Mouse (Mus musculus) induced T-regulatory cell, adult 2 months (primary cell): ENCODE results near the gene Tial1.

ENCODE experiments used
- DNase-seq: peaks from one replicate; pipeline ENCODE4 v3.0.0-alpha.2; 2012; ENCODE audit warnings: low read depth

The Tial1 gene

GRCm38 (mm10) chr7:128461285-128462215 is at the start of gene Tial1:
Gene Tial1 (minus strand): TSS chr7:128461717.
- DNase-seq = peak; percentile 97

- DNase-seq = no peak
These were observed 42.6 kb upstream of the Tial1 start for GRCm38 (mm10) chr7:128504091-128504490.

DNA sequence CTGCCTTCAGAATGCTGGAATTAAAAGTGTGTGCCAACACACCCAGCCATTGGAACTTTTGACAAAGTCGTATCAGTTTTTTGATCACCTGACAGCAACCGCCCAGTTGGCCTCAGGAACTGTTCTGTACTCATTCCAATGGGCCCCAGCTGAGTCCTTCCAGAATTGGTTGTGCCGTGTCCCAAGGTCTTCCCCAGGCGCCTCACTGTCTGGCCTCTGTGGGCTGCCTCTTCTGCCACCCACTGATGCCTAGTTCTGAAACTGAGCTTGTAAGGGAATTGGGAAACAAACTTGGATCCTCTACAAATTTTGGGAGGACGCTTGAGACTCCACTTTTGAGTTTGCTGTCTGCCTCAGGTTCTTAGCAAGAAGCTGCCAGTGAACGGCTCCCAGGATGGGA is 38.3 kb upstream of the Tial1 start:
- DNase-seq = no peak

DNA sequence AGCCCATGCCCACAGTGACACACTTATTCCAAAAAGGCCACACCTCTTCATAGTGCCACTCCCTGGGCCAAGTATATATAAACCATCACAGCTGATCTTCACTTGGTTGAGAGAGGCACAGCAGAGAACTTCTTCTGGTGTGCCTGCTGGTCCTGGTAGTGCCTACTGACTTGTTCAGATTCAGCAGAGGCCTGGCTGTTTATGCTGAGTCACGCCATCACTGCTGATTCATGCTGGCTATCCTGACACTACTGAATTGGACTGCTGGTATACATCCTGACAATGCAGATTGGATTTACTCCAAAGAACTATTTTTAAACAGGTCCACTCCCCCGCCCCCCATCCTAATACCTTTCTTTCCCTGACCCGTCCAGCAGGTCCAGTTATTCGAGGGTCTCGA is 33.0 kb upstream of the Tial1 start:
- DNase-seq = no peak

- no peak for DNase-seq
These were observed 27.5 kb upstream of the Tial1 start for GRCm38 (mm10) chr7:128488986-128489385.

GRCm38 (mm10) chr7:128474322-128474721 is 12.8 kb upstream of the Tial1 start:
- DNase-seq = peak; percentile 56

GRCm38 (mm10) chr7:128462406-128462805 is 889 bp upstream of the Tial1 start:
- DNase-seq = peak; percentile 38

DNA sequence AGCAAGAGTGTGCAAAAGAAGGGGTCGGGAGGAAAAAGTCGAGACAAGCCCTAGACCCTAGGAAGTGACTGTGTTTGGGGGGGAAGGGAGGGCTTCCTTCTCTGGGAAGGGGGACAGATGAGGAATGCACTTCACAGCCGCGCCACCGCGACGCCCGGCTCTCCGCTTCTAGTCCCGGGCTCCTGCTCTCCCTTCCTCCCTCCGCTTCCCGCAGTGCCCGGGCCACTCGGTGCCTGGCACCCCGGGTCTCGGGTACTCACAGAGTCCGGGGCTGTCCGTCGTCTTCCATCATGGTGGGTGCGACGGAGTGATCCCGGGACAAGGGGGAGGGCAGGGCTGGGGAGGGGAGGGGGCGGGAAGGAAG is 670 bp downstream of the Tial1 start:
- no peak for DNase-seq

DNA sequence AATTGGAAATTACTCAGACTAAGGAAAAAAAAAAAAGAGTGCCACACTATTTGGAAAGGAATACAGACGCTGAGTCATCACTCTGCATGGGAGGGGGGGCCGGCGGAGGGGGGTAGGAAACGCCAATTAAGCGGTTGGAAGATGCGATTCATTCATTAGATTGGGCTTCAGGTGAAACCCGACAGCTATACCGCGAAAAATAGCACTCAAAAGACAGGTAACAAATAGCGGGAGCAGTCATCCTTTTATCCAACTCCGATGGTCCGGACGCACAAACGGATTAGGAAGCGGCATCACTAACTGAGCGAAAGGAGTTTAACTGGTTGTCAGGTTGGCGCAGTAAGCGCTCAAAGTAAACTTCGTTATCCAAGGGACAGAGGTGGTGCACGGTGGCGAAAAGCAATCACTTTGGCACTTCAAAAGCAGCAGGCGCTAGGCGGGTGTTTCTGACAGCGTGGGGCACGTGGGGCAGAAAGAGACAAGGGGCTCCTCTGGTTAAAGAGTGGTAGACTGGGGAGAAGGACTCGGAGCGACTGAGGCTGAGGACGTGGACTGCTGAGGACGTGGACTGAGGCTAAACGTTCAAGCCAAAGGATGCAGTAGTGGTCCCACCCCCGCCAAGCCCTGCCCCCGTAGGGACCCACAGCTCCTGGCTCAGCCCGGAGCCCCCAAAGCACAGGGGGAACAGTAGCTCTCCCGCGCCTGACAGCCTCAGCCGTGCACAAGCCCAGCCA is 1.2 kb downstream of the Tial1 start:
- peak; percentile 68 for DNase-seq

DNA sequence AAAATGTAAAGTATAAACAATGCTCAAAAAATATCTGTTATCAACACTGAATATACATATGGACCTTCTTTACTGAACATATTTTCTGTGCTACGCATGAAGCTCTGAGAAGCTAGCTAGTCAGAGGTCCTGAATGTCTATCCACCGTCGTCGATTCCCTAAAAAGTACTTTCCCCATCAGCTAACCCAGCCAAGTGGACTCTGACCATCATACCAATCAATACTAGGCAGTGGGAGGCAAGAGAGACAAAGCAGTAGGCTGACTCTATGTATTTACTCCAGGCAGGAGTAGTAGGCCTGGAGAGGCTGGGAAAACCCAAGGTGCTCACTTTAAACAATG is 1.8 kb downstream of the Tial1 start:
- no peak for DNase-seq

DNA sequence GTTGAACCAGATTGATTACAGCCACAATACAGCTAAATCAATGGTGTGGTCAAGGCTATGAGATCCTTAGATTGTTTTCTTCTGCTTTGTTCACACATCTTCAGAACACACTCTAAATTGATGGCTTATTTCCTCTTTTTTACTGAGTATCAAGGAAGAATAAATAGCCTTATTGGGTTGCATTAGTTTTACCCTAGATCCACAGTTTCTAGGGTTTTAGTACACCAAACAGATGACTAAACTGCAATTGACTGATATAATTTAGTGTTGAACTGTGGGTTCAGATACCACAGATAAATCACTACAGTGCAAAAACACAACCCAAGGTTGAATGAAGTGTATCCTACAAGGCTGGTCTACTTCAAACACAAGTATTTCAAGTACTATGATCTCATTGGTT is 3.5 kb downstream of the Tial1 start:
- DNase-seq = no peak

DNA sequence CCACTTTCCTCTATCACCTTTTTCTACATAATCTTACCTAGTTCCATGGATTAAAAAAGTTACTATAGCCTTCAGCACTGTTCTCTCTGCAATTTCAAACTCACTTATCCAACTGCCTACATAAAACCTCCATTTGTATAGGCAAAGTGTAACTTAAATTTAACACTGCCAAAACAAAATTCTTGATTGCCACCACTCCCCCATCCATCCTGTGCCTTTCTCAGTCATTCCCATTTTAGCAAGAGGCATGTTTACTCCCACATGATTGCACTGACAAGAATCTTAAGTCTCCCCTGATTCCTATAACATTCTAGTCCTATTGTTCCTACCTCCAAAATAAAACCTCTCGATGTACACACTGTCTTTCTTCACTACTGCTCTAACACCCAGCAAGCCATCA is 8.8 kb downstream of the Tial1 start:
- DNase-seq = no peak

- no peak for DNase-seq
These were observed 20.9 kb downstream of the Tial1 start for GRCm38 (mm10) chr7:128440584-128440983.

GRCm38 (mm10) chr7:128439251-128439650 is 22.3 kb downstream of the Tial1 start:
- no peak for DNase-seq

DNA sequence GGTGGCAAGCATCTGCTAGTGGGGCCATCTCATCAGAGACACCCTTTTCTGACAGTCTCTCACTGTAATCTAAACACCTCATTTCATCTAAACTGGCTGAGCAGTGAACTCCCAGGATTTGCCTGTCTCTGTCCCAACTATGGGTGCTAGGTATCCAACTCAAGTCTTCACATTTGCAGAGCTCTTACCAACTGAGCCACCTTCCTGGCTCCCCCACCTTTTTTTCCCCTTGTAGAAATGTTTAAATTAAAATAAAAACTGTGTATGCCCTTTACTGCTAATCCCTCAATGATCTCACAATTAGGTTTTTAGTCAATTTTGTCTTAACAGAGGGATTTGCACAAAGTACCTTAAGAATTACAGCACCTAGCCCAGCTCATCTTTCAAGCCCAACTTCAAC is 23.4 kb downstream of the Tial1 start:
- no peak for DNase-seq

- no peak for DNase-seq
These were observed 28.3 kb downstream of the Tial1 start for GRCm38 (mm10) chr7:128433213-128433612.

DNA sequence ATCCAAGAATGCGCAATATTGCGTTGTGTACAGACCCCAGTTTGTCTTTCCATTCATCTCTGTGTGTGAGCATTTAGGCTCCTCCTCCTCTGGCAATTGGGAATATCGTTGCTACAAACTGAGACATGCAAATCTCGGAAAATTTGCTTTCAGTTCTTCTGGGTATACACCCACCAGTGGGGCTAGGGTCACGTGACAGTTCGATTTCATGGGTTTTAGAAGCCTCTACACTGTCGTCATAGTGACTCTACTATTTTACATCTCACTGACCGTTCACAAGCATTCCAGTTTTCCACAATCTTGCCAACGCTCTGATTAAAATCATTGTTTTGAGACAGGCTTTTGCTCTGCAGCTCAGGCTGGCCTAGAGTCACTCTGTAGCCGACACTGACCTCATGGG is 28.9 kb downstream of the Tial1 start:
- DNase-seq = no peak

- DNase-seq = no peak
These were observed 39.0 kb downstream of the Tial1 start for GRCm38 (mm10) chr7:128422491-128422890.

DNA sequence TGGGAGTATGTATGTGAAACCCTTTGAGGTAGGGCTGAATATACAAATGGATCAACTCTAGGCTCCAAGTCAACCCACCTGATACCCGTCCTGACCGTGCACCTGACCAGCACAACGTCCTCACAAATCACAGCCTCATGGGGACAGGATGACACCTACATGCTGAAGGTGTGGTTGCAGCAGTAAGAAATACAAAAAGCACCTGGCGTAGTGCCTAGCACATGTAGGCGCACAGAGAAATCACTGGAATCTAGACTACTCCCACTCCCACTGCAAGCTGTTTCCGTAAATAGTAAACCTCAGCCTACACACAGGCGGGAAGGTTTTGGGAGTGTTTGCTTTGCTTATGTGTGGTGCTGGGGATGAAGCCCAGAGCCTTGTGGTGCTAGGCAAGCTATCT is 39.8 kb downstream of the Tial1 start:
- no peak for DNase-seq

DNA sequence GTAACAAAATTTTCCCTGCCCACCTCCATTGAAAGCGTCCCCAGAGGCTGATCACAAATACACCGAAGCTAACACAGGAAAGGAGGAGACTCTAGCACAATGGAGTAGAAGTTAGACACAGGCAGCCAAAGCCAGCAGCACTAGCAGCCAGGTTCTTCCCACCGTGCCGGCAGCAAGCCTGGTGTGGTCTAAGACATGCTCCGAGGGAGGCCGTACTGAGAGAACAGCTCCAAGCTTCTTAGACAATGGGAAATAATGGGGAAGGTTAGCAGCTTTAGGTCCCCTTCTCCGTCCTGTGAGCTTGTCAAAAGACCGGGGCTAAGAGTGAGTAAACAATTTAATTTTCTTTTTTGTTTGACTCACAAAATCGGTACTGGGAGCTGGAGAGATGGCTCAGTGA is 41.8 kb downstream of the Tial1 start:
- no peak for DNase-seq

DNA sequence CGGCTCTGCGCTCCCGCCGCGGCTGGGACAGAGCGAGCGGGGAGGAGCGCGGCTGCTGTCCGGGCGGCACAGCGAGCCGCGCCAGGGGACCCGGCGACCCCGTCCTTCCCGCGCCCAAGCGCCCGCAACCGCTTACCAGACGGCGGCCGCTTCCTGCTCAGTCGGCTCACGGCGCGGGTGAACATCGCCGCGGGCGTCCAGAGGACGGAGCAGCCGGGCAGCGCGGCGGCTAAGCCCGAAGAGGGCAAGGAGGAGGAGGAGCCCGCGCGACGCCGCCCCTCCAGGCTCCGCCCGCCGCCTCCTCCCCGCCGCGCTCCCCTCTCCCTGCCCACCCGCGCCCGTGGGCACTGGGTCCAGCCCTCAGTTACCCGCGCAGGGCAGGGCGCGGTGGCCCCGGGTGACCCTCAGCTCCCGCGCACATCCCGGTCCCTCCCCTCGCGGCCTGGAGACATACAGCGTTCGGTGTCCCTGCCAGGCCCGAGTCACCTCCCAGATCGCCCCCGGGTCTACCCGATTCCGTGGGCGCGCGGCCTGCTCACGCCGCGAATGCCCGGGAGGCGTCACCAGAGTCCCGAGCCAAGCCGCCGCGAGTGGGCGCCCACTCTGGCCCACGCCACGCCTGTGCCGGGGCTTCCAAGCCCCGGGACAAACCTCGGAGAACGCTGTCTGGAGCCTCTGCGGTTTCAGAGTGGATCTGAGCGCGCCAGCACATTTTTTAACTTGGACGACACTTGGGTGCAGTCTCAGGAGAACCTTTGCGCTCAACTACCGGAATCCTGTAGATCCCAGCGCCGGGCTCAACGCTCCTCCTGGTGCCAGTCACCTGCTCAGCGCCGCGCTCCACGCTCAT is 43.4 kb downstream of the Tial1 start, which contains the start of gene Rgs10:
Gene Rgs10 (minus strand): TSS at position 829 of the 850 bp plus-strand sequence.
- DNase-seq = peak; percentile 67

DNA sequence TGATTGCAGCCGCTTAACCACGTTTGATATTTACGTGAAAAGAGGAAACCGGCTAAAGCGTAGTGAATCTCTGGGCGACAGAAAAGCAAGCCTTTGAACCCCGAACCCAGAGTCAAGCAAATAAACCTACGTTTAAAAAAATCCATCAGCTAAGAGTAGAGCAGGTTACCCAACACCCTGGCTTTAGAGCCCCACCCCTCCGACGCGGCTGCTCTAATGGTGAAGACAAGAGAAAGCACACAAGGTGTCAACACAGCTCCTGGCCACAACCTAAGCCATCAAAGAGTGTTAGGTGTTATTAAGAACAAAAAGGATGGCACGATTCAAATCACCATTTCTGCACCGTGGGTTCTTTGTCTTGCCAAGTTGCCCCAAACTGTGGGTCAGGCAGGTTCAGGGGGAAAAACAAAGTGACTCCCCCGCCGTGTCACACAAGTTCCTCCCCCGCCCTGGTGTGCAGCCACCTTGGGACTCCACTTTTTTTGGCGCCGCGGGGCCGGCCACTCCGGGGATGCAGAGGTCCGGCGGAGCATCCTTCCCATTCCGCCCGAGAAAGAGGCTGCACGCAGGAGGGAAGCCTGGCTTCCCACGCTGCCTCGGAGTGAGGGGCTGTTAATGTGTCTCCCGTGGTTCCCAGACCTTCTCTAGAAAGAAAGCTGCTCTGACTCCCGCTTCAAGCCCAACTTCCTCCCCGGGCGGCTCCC is 44.1 kb downstream of the Tial1 start:
- peak; percentile 67 for DNase-seq
